Mouse (Mus musculus) olfactory bulb, adult 2 months (tissue): ENCODE measurements around the gene Zdhhc14. TPM values are rescaled to one million over a fixed set of nuclear protein-coding genes. Genes with fewer than 3 reads are reported as not detected.

Experiments
- H3K27ac ChIP-seq: fragments of 200-500 bp; 2 replicates; pipeline ENCODE4 v1.5.1; 2012; ENCODE audit warnings: low read depth, low read length; ENCODE audit not compliant: insufficient read depth
- H3K4me1 ChIP-seq: fragments of 200-500 bp; 2 replicates; pipeline ENCODE4 v1.6.1; 2012; ENCODE audit warnings: low read length; ENCODE audit not compliant: control insufficient read depth, insufficient read depth
- H3K4me3 ChIP-seq: fragments of 200-500 bp; 2 replicates; pipeline ENCODE4 v1.5.1; 2012; ENCODE audit warnings: mild to moderate bottlenecking, low read depth, low read length, moderate library complexity; ENCODE audit not compliant: insufficient read depth
- CTCF ChIP-seq: fragments of 200-500 bp; IDR thresholded peaks from 2 replicates; pipeline ENCODE4 v1.5.1; 2012; ENCODE audit warnings: low read depth, mild to moderate bottlenecking, low read length, moderate library complexity; ENCODE audit not compliant: insufficient read depth
- POLR2A ChIP-seq: fragments of 200-500 bp; IDR thresholded peaks from 2 replicates; pipeline ENCODE4 v1.6.1; 2012; ENCODE audit warnings: mild to moderate bottlenecking, low read depth, low read length, moderate library complexity; ENCODE audit not compliant: insufficient read depth
- whole genome bisulfite sequencing: fragments of 180-500 bp; shearing (Covaris S2); methylation state at CpG from one replicate; pipeline ENCODE4 v1.1.7; 2018; 5-methylcytosine and 5-hydroxymethylcytosine counted together
- polyA plus RNA-seq: library from polyadenylated mRNA; stranded (reverse); fragments of >200 nt; gene quantifications from 2 replicates; pipeline ENCODE4 v1.2.4, GENCODE M21; 2012; ENCODE audit warnings: low replicate concordance; ENCODE audit not compliant: missing spikeins, insufficient read depth, insufficient read length

The Zdhhc14 gene
- polyA plus RNA-seq, 1 experiment = not detected

DNA sequence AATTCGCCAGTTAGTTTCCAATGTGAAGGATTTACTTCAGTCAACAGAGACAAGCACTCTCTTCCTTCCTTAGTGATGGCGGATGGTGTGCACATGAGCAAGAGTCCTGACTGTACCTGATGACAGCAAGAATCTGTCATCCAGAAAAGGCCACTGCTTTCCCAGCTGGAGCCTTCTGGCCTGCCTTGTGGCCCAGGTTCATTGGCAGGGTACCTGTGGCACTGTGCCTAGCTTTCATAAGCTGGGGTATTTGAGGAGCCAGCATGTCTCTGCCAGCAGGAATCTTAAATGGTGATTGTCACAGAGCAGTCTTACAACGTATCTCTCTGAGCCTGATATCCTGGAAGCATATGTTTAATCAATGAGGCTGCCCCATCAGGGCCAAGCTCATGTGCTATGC, 258.7 kb downstream of the Zdhhc14 start:
- TF ChIP-seq POLR2A = no peak
- TF ChIP-seq CTCF = no peak
- peaks cover 11% of the 10 kb centered on the region for H3K4me1 ChIP-seq
- H3K4me3 ChIP-seq = no peak overlapping the region
- 82% methylated on average over 3 of the region's 3 CpGs for WGBS
- no peak overlapping the region for H3K27ac ChIP-seq

DNA sequence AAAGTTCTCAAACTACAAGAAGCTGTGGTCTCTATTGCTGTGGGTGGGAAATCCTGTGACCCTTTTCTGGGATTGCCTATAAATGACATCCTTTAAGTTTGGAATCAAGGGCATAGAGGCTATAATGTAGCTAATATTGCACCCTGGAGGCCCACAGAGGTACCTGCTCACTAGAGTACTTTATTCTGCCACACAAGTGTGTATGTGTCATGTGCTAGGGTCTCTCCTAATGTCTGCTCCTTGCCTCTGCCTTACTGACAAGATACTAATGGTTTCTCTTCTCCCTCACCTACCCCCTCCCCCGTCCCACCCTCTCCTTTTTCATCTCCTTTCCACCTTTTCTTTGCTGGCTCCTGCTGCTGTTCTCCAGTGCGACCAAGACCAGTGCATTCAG, 260.0 kb downstream of the Zdhhc14 start:
- 49% methylated on average over 2 of the region's 2 CpGs for WGBS
- Histone ChIP-seq H3K4me1 (peaks cover 16% of the 10 kb centered on the region), H3K4me3 (no peak overlapping the region), H3K27ac (no peak overlapping the region)
- TF ChIP-seq CTCF (no peak), POLR2A (no peak)

- H3K4me3 ChIP-seq = peak overlapping the region; percentile 26
- TF ChIP-seq CTCF (peak; percentile 87), POLR2A (0 out of 2 replicates have a peak, but pooled peaks have one; percentile 20)
- WGBS = 12% methylated on average over 29 of the region's 29 CpGs
- peaks cover 16% of the 10 kb centered on the region for H3K4me1 ChIP-seq
- no peak overlapping the region for H3K27ac ChIP-seq
Measured at GRCm38 (mm10) chr17:5752716-5753585, 260.6 kb downstream of the Zdhhc14 start.

DNA sequence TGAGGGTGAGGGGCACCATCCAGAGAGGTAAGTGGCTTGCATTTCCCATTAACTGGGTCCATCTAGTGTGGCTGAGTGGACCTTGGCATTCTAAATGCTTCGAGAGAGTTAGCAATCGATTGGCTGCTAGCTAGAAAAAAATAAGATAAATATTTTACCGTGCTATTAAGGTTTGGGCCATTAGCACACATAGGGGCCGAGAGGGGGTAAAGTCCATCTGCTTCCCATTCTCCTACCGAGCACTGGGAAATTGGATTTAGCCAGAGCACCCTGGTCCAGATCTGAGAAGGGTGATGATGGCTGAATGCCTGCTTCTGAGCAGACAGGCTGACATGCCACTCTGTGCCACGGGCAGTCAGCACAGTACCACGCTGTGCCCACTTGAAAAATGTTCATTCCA, 263.1 kb downstream of the Zdhhc14 start:
- Histone ChIP-seq H3K27ac (no peak overlapping the region), H3K4me1 (peaks cover 16% of the 10 kb centered on the region), H3K4me3 (no peak overlapping the region)
- 85% methylated on average over 7 of the region's 7 CpGs for WGBS
- TF ChIP-seq POLR2A (no peak), CTCF (no peak)

DNA sequence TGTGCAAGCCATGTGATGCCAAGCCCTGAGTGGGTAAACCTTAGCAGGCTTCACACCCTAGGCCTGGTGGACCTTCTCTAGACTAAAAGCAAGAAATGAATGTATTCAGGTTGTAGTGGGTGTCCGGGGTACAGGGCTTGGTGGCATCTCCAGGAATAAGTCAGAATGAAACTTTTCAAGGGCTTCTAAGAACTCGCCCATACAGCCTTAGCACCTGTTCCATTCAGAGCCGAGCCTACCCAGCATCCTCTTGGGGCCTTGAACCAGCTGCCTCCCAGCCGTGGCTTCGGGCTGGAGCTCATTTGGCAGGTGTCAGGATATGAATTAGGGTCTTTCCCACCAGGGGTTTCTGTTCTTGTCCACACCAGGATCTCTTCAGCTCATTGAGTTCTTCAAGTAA, 263.7 kb downstream of the Zdhhc14 start:
- Histone ChIP-seq H3K27ac (no peak overlapping the region), H3K4me3 (no peak overlapping the region), H3K4me1 (peaks cover 16% of the 10 kb centered on the region)
- TF ChIP-seq POLR2A (no peak), CTCF (no peak)
- WGBS = 59% methylated on average over 5 of the region's 5 CpGs

- 55% methylated on average over 15 of the region's 15 CpGs for WGBS
- H3K4me3 ChIP-seq = no peak overlapping the region
- peaks cover 16% of the 10 kb centered on the region for H3K4me1 ChIP-seq
- H3K27ac ChIP-seq = no peak overlapping the region; the same call in 1 of the 2 replicates
- TF ChIP-seq POLR2A = no peak
Measured at GRCm38 (mm10) chr17:5756855-5757254, 264.5 kb downstream of the Zdhhc14 start.

GRCm38 (mm10) chr17:5763768-5764167, 271.4 kb downstream of the Zdhhc14 start:
- 91% methylated on average over 5 of the region's 5 CpGs for WGBS
- H3K27ac ChIP-seq = no peak overlapping the region
- TF ChIP-seq CTCF = no peak
- TF ChIP-seq POLR2A = no peak
- H3K4me1 ChIP-seq = peaks cover 3% of the 10 kb centered on the region; the same call in 1 of the 2 replicates
- no peak overlapping the region for H3K4me3 ChIP-seq

DNA sequence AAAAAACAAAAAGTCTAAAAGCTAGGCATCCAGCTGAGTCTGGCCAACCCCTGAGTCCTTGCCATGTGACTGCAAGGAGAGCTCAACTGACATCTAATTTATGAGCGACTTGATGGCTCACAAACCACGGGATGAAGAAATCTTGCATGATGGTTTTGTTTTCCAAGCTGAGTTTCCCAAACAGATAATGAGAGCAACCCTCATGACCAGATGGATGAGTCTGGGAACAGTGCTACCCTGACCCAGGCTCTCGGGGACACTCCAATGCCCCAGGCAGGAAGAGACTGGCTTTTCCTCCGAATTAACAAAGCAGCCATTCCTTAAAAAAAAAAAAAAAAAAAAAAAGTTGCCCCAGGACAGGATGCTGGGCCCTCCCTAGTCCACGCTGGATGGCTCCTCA, 271.9 kb downstream of the Zdhhc14 start:
- H3K4me1 ChIP-seq = peaks cover 5% of the 10 kb centered on the region; the same call in 1 of the 2 replicates
- TF ChIP-seq CTCF (no peak), POLR2A (no peak)
- 69% methylated on average over 5 of the region's 5 CpGs for WGBS
- H3K4me3 ChIP-seq = no peak overlapping the region
- H3K27ac ChIP-seq = no peak overlapping the region

- Histone ChIP-seq H3K4me1 (peaks cover 13% of the 10 kb centered on the region), H3K27ac (no peak overlapping the region), H3K4me3 (no peak overlapping the region)
- WGBS = 94% methylated on average over 4 of the region's 4 CpGs
- TF ChIP-seq POLR2A = no peak
Measured at GRCm38 (mm10) chr17:5765746-5766145, 273.4 kb downstream of the Zdhhc14 start.
